Mouse (Mus musculus) embryonic facial prominence, embryonic 13.5 days (tissue): ENCODE measurements around the gene Ifna9. TPM values are rescaled to one million over a fixed set of nuclear protein-coding genes. Genes with fewer than 3 reads are reported as not detected.

Experiments used
- polyA plus RNA-seq: library from polyadenylated mRNA; unstranded; fragments of >200 nt; fragmentation: Nextera tagmentation; extraction: Ambion mirVana; gene quantifications from 2 replicates; pipeline ENCODE4 v1.2.1, GENCODE M21; 2015

Gene Ifna9
- polyA plus RNA-seq, 1 experiment from 2014 or later, result not detected

Other genes with a start within 250 kb of the Ifna9 start
- gene Hacd4, start 153.5 kb downstream of the Ifna9 start, polyA plus RNA-seq, result 11.3 and 12.2 TPM in 2 replicates
- gene Ifnb1, start 69.6 kb downstream of the Ifna9 start, polyA plus RNA-seq, result not detected in 2 replicates
- gene Ifna15, start 34.1 kb downstream of the Ifna9 start, polyA plus RNA-seq, result not detected in 2 replicates
- gene Ifna14, start 20.6 kb downstream of the Ifna9 start, polyA plus RNA-seq, result not detected in 2 replicates
- not detected in 2 replicates for gene Ifna12, start 11.0 kb upstream of the Ifna9 start, polyA plus RNA-seq
- gene C87499, start 42.0 kb upstream of the Ifna9 start, polyA plus RNA-seq, result not detected in 2 replicates
- gene Ifna13, start 52.1 kb upstream of the Ifna9 start, polyA plus RNA-seq, result not detected in 2 replicates
- gene Ifna16, start 84.5 kb upstream of the Ifna9 start, polyA plus RNA-seq, result not detected in 2 replicates
- gene Ifna2, start 91.5 kb upstream of the Ifna9 start, polyA plus RNA-seq, result not detected in 2 replicates
- gene Ifnab, start 99.0 kb upstream of the Ifna9 start, polyA plus RNA-seq, result not detected in 2 replicates
- 0.84 and 1.0 TPM in 2 replicates for gene Gm26566, start 129.4 kb upstream of the Ifna9 start, polyA plus RNA-seq
- 111 and 122 TPM in 2 replicates for gene Klhl9, start 130.1 kb upstream of the Ifna9 start, polyA plus RNA-seq
- not detected in 2 replicates for gene Gm13271, start 162.5 kb upstream of the Ifna9 start, polyA plus RNA-seq
- 0.22 and 0.63 TPM in 2 replicates for gene Gm13283, start 167.7 kb upstream of the Ifna9 start, polyA plus RNA-seq
- gene Gm13290, start 181.4 kb upstream of the Ifna9 start, polyA plus RNA-seq, result 0.46 and 0.70 TPM in 2 replicates
- not detected in 2 replicates for gene Gm13289, start 184.5 kb upstream of the Ifna9 start, polyA plus RNA-seq
- not detected in 2 replicates for gene Gm13272, start 187.5 kb upstream of the Ifna9 start, polyA plus RNA-seq
- gene Ifnz, start 189.7 kb upstream of the Ifna9 start, polyA plus RNA-seq, result not detected in 2 replicates
- not detected in 2 replicates for gene Gm13276, start 193.3 kb upstream of the Ifna9 start, polyA plus RNA-seq
- gene Gm13277, start 196.2 kb upstream of the Ifna9 start, polyA plus RNA-seq, result not detected in 2 replicates
- not detected in 2 replicates for gene Gm13278, start 199.2 kb upstream of the Ifna9 start, polyA plus RNA-seq
- not detected in 2 replicates for gene Gm13275, start 202.1 kb upstream of the Ifna9 start, polyA plus RNA-seq
- gene Gm13279, start 205.0 kb upstream of the Ifna9 start, polyA plus RNA-seq, result not detected in 2 replicates
- gene Gm13285, start 207.3 kb upstream of the Ifna9 start, polyA plus RNA-seq, result 0.58 and 1.4 TPM in 2 replicates
- not detected in 2 replicates for gene Gm13287, start 210.9 kb upstream of the Ifna9 start, polyA plus RNA-seq
- gene Gm13288, start 213.1 kb upstream of the Ifna9 start, polyA plus RNA-seq, result 0.11 TPM in 1 of 2 replicates, not detected in the other
- gene Ifna7, start 223.8 kb upstream of the Ifna9 start, polyA plus RNA-seq, result not detected in 2 replicates
- gene Ifna11, start 227.6 kb upstream of the Ifna9 start, polyA plus RNA-seq, result not detected in 2 replicates
- not detected in 2 replicates for gene Ifna6, start 235.0 kb upstream of the Ifna9 start, polyA plus RNA-seq
- gene Ifna5, start 243.1 kb upstream of the Ifna9 start, polyA plus RNA-seq, result not detected in 2 replicates
- not detected in 2 replicates for gene Ifna4, start 249.5 kb upstream of the Ifna9 start, polyA plus RNA-seq